Mouse (Mus musculus) thymus, postnatal 4 days (tissue): ENCODE results near the gene Jkamp.
"Not testable (repeated sequence)": the region's sequence is repeated elsewhere in the genome, so short reads cannot be mapped to it uniquely, and the experiment has no call there.

Experiments
- DNase-seq: peaks from one replicate; pipeline ENCODE4 v3.0.0; 2021

Gene Jkamp

DNA sequence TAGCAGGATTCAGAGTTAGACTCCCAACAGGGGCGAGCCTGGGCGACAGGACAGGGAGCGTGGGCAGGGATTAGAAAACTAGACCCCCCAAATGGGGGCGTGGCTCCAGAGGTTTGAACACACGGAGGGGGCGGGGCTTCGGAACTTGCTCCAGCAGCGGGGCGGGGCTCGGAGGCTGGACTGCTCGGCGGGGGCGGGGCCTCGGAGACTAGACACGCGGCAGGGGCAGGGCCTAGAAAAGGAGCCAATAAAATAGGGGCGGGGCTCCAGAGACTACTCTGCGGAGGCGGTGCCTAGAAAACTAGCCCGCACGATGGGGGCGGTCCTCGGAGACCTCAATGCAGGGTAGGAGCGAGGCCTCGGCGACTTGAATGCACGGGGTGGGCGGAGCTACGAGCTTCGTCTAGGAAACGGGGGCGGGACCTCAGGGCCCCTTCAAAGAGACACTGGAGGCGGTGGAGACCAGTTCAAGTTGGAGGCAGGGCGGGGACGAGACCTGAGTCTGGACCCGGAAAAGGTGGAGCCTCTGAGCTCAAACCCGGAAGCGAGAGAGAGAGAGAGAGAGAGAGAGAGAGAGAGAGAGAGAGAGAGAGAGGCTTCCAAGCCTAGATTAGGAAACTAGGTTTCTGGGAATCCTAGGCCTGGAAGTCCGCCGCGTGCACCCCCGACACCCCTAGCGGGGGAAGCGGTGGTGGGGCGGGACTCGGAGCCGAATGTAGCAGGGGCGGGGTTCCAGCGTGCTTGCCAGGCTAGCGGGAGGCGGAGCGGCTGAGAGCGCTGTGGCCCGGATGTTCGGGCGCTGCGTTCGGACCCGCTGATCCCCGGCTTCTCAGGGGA is at the start of gene Jkamp, which contains the start of gene L3hypdh:
Jkamp (plus strand) TSS at position 261 of the 837 bp plus-strand sequence.
L3hypdh (minus strand) TSS at position 111 of the 837 bp plus-strand sequence.
- DNase-seq, result peak; percentile 100

DNA sequence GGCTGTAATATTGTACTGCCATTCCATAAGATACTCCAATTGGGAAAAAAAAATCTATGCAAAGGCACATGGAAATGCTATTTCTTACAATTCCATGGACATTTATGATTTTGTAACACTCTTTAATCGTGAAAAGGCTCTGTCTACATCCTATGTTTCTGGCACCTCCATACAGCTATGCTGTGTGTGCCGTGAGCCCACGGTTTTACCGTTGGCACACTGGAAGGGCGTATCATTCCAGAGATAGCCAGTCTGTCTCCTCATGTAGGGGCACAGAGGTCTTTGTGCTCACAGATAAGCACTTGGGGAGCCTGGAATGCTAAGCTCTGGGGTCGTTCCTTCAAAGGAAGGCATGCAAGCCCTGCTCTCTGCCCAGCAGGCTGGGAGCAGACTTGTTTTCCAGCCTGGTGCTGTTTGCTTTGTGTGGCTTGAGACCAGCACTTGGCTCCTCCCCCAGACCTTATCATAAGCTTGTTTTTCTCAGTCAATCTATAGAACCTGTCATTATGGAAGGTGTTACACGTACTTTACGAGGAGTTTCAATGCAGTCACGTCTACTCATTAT is 49.2 kb upstream of the Jkamp start:
- no peak for DNase-seq

DNA sequence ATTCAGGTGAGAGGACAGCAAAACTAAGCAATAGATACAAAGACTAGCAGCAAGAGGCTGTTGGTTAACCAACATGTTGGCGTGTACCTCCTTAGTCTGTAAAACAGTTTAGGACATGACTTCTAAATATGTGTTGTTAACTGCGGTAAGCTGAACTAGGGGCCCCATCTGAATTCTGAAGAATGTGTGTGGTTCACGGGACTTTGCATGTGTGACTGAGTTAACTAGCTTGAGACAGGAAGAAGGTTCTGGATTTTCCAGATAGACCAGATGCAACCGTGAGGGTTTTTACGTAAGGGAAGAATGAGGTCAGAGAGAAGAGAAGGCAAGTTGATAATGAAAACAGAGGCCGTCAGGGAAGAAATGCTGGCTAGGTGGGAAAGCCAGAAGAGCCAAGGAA is 48.3 kb upstream of the Jkamp start:
- no peak for DNase-seq

DNA sequence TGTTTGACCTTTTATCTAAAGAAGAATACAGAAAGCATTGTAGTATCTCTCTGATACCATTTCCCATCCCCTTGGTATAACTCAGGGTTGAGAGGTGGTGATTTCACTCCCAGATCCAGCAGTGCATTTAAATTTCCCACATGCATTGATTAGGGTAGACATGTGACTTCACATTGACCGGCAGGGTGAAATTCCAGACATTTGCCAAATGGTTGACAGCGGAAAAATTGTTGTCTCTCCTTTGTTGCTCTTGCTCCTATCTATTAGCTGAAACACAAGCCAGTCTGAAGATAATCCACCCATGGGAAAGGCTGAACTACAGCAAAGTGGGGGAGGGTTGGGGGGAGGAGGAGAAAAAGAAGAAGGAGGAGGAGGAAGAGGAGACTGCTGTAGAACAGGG is 46.5 kb upstream of the Jkamp start:
- DNase-seq, result no peak

DNA sequence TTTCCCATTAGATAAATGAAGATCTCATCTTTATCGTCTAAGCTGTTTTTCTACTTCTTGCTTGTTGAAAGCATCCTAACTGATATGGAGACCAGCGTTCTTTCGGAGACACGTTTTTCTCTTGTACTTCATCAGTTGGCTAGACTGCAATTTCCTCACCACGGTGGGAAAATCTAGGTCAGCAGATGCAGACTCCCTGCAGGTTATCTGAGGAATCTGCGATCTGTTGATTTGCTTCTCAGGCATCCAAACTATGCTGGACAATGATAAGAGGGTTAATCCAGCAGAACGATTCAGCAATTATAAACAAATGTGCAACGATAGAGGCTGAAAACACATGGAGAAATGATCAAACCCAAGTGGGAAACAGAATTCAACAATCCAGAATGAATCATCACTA is 45.9 kb upstream of the Jkamp start:
- no peak for DNase-seq

DNA sequence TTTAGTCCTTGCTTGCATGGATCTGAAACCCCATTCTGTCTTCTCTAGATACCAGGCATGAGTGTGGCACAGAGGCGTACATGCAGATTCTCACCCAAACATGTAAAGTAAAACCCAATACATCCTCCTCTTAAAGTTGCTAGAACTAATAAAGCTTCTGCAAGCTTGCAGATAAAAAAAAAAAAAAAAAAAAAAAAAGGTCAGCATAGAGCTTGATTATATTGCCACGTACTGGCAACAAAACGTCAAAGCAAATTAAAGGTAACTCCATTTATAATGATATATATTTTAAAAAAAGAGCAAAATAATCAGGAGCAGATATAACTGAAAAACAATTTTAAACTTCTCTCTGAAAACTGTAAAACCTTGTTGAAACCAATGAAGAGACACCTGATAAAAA is 44.2 kb upstream of the Jkamp start:
- DNase-seq, result no peak

DNA sequence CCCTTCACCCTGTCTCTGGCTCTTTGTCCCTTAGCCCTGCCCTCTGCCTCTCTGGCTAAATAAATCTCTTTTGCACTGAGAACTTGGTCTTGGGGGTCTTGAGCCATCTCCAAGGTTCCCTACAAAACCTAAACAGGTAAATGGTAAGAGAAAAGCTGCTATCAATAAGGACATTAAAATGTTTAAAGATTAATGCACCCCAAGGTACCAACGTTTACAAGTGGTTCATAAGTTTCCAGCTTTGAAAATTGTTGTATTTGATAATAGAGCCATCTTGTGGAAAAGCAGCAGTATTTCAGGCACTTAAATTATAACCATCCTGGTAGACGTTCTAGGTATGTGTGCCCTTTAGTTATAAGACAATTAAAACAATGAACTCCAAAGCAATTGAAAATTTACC is 37.9 kb upstream of the Jkamp start:
- no peak for DNase-seq

DNA sequence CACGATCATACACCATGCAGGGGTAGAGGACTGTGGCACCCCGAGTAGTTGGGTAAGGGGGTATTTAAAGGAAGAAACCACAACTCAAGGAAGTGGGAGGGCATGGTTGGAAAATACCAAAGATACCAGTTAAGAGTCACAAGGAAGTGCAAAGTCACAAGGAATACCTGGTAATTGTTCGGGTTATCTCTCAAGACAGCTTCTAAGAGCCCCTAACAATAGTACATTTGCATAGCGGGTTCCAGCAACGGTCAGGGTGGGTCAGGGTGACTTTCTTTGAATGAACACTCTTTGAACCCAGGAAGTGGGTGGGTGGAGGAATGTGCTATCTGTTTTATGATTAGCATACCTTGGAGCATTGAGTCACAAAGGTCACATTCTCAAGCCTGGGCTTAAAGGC is 35.2 kb upstream of the Jkamp start:
- not testable (repeated sequence) for DNase-seq

DNA sequence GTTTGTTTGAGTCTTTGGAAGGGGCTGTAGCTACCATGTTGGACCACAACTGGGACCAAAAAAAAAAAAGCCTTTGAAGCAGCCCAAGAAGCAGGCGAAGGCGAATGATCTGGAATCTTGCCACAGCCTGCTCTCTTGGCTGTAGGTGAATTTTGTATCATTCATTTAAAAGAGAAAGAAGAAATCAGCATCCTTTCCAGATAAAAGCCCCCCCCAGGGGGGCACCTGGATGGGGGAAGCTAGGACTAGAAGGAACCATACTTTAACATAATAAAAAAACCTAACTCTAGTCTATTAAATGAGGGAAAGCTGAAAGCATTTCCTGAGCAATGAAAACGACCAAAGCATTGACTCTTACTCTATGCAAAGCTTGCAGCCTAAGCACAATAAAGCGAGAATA is 34.6 kb upstream of the Jkamp start:
- DNase-seq, result no peak

DNA sequence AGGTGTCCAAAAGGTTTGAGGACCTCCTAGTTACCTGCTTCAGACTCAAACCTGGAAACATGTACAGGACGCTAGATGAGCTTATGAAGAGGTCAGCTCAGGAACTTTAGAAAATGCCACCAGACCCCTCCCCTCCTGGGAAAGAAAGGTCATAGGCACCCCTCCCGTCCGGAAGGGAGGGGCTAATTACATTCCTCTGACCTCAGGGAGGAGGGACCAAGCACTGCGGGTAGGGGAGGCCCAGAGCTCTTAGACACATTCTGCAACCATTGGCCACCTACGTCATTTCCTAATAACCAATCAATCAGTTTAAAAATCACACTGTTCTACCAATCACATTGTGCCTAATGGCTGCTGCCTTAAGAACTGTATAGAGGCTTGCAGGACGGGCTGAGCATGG is 32.8 kb upstream of the Jkamp start:
- DNase-seq, result no peak

DNA sequence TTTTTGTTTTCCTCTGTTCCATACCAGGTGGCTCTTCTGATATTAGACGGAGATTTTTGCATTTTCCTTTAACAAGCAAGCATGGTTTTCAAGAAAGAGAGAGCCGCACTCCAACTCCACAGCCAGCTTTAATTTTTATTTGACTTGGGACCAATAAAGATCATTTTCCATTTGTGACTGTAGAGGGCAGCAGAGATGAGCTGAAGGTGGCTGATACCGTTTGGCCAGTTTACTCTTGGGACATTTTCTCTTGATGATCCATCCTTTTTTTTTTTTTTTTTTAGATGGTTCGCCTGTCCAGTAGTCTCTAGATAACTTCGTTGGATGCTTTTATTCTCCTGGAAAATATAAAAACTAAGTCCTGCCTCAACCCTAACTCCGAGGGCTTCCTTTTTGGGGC is 32.1 kb upstream of the Jkamp start:
- DNase-seq, result no peak

DNA sequence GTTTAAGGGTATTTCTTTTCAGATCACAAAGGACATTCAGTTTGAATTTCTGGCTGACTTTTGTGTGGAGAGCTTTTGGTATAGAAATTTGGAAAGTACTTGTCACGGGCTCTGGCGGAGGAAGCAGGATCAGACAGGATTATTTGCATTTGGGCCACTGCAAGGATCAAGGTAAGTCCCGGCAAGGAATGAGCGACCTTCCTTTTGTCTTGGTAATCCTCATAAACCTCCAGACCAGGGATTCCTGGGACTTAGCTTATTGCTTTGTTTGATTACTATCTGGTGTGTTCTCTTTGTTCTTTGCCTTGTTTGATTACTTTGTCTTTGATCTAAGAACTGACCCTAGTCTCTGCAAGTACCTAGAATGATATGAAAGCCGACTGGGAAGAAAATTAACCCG is 31.5 kb upstream of the Jkamp start:
- DNase-seq, result no peak

DNA sequence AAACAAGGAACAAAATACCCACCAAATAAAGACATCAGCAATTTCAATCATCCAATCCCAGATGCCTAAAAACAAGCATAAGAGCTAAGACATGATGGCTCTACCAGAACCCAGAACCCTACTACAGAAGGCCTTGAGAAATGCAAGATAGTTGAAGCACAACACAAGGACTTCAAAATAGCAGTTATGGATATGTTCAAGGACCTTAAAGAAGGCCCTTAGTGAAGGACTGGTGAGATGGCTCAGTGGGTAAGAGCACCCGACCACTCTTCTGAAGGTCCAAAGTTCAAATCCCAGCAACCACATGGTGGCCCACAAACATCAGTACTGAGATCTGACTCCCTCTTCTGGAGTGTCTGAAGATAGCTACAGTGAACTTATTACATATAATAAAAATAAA is 27.6 kb upstream of the Jkamp start:
- no peak for DNase-seq

DNA sequence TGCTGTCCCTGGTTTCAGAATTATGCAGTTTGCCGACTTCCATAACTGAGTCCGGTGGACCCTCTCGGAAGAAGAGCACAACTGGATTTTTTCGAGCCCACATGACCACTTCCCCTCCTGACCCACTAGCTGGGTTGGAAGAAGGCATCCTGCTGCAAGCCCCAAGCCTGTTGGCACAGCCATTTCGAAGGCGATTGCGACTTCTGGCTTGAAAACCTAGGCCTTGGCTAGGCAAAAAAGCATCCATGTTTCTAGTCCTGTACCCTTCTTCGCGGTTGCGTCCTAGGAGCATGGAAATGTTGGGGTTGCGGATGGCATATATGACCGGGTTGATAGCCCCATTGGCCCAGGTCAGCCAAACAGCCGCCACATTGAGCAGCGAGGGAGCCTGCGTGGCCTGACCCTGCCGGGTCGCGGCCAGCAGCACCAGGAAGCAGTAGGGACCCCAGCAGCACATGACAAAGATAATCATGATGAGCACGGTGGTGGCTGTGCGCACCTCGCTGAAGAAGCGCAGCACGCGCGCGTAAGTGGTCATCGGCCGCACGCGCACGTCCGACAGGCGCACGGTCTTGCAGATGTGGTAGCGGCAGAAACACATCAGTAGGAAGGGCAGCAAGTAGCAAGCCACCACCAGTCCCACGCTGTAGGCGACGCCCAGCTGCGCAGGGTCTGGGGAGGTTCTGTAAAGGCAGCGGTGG is 15.6 kb upstream of the Jkamp start:
- DNase-seq, result no peak

DNA sequence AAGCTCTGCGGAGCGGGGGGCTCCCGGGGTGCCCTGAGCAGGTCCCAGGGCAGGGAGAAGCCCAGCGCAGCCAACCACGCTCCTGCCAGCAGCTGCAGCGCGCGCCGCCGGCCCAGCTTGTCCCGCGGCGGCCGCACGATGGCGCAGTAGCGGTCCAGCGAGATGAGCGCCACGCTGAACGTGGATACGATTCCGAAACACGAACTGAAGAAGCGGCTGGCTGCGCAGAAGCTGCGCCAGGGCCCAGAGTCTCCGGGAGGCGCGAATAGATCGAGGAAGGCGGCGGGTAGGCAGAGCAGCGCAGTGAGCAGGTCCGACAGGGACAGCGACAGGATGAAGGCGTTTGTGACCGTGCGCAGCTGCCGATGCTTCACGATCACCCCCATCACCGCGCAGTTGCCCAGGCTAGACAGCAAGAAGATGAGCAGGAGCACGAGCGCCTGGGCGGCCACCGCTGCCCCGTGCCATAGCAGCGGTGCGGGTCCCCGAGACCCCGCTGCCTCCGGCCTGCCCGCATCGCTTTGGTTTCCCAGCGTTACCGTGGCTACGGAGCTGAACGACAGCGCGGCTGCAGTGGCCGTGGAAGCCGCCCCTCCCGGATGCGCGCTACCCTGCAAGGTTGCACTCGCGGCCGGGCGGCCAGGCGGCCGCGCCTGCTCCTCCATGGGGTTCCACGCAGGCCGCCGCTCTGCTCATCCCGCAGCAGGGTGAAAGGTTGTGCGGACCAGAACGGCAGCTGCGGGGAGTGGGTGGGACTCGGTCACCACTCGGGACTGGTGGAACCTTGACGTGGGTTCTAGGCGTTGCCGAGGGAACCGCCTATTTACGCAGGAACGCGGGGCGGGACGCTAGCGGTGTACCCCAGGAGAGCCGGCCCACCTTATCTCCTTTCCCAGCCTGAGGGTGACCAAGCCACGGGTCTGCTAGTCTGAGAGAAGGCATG is 14.8 kb upstream of the Jkamp start, which contains the start of gene Gpr135:
Gpr135 (minus strand) TSS at position 799 of the 943 bp plus-strand sequence.
- DNase-seq, result peak; percentile 83

DNA sequence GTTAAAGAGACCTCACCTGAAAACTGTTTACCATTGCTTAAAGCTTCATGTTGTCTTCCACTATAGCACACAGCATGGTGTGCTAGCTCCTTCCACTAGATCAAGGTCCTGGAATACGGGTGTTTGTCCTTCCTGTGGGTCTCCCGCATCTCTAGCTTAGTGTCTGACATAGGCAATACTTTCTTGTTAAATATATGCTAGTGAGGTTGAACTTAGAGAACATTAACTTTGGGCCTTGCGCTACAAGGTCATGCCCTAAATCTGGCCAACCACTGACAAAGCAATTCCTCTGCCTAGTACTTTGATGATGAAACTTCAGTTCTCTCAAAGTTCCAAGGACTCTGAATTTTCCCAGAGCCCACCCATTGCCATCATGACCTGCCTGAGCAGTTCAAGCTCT is 7.1 kb upstream of the Jkamp start:
- DNase-seq, result no peak

DNA sequence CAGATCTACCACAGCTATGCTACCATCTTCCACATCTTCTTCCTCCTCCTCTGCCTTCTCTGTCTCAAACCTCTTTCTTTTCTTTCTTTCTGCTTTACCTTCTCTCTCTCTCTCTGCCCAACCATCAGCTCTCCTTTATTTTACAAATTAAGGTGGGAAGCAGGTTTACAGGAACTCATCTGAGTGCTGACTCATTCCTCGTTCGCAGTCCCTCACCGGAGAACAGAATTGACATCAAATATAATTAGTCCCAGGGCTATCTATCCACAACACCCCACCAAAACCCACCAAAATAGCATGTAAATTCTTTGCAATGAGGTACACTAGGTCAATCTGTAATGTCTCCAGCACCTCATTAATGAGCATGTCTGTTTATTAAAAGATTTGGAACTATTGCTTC is 3.4 kb upstream of the Jkamp start:
- no peak for DNase-seq

DNA sequence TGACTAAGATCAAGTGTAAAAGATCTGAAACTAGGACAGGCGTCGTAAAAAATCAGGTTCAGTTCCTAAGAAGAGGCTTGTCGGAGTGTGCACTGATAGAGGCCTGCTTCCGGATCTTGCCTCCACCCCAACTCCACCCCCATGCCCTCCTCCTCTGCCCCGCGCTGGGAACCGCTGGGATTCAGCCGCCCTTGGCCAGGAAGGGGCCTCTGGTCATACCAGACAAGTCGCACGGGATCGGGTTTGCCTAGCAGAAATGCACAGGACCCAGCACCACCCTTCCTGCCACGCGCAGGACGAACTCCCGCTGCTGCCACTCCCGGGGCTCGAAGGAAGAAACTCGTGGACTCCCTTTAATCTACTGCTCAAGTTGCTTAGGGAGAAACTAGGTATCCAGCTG is 3.0 kb upstream of the Jkamp start:
- DNase-seq, result no peak

DNA sequence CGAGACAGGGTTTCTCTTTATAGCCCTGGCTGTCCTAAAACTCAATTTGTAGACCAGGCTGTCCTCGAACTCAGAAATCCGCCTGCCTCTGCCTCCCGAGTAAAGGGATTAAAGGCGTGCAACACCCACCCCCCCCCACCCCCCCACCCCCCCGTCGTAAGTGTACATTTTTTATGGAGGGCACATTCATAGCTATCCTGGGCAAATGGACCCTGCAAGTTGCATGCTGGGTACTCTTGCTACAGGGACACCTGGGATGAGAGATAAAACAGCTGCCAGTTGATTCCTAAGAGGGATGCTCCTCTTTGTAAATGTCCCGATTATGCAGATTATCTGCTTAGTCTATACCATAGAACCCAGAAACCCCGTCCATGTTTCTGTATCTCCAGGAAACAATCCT is 2.1 kb upstream of the Jkamp start:
- DNase-seq, result no peak

DNA sequence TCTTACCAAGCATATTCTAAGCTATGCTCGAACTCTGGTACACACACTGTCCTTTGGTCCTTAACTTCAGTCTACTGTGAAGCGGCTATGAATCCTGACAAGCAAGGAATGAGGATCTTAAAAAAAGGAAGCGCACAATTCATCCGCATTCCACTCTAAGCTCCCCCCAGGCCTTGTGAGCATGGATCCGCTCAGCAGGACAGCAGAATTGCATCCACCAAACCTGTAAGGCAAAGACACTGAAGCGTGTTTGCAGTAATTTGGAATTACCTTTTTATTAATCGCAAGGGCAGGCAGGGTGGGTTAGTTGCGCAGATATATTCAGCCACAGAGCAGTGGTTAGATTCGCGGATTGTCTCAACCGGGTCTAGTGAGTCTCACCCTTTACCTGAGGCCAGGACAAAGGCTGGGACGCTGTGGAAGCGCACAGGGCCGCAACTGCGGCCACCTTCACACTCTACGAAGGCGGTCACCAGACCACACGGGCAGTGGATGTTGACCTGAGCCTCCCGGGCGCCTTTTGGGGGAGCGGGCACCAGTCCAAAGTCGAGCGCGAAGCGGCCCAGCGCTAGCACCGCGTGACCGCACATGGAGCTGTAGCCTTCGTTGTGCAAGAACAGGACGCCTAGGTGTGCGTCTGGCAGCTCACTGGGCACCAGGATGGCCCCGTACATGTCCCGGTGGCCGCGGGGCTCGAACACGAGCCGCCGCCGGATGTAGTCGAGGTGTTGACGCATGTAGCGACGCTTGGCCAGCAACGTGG is 947 bp upstream of the Jkamp start:
- no peak for DNase-seq

DNA sequence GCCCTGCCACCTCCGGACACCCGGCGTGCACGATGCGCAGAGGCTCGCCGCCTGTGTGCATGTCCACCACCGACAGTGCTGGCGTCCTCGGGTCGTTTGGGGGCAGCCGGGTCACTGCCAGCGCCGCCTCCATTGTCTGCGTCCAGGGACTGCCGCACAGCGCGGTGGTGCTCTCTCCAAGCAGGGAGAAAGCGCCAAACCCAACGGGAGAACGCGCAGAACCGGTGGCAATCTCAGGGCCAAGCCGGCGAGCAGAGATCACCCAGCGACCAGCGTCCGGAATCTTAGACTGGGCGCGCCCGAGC is 413 bp upstream of the Jkamp start:
- DNase-seq, result no peak

DNA sequence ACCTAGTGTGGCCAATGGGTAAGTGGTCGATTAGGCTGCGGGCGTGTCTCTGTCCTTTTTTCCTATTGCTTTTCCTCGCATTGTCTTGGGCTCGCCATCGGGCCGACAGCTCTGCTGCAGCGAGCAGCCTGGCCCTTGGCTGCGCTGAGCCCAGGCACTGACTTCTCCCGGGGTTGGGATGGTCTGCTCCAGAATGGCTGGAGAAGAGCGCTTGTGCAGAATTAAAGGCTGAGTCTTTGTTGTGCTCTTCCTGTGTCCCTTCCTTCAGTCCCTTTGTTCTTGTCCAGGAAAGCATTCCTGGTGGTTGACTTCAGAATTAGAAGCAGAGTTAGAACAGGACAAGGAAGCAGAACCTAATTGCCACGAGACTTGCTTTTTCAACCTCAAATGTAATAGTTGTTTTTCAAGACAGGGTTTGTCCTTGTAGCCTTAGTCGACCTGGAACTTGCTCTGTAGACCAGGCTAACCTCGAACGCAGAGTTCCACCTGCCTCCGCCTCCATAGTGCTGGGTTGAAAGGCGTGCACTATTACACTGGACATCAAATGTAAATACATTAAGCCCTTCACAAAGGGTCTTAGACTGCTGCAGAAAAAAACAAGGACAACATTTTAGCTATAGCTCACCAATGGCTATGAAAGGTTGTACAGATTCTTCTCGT is 907 bp downstream of the Jkamp start:
- peak; percentile 22 for DNase-seq
